Mouse (Mus musculus): ENCODE results near the gene Ptgis.

DNA sequence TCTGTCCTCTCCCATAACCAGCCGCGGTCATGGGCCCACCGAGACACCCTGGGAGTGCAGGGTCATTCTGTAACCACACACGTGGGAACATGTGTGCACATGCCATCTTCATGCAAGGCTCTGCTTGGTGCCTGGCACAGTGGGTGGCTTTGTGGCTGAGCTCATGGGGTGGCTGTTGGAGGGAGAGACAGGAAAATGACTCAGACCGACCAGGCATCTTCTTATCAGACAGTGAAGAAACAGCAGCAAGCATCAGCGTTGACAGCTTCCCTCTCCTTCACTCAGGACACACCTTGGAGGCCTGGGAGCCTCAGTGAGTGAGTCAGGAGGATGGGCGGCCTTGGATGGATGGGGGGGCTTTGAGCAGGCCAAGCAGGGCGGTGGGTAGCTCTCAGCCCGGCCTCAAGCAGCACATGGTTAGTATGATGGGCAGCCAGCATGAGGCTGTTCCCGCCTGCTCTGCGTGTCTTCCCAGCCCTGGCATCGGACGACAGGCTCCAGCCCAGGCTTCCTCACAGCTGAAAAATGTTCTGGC, 32.9 kb upstream of the Ptgis start:
- TF ChIP-seq MAX (IDR thresholded peaks at IDR 0.05), result peak; percentile 27
- no peak for TF ChIP-seq CTCF (IDR thresholded peaks at IDR 0.05; ENCODE audit: control insufficient read depth, insufficient read depth, insufficient read length)
- TF ChIP-seq MYOD1 (IDR thresholded peaks at IDR 0.05; ENCODE audit: control insufficient read depth, insufficient read length, low read depth), result no peak
- TF ChIP-seq USF1 (IDR thresholded peaks at IDR 0.05; ENCODE audit: low read depth), result no peak
- no peak for TF ChIP-seq CEBPB (IDR thresholded peaks at IDR 0.05; ENCODE audit: low read depth)
